Comparison of ENCODE assay signal across 26 mouse cellular contexts in the genomic region with DNA sequence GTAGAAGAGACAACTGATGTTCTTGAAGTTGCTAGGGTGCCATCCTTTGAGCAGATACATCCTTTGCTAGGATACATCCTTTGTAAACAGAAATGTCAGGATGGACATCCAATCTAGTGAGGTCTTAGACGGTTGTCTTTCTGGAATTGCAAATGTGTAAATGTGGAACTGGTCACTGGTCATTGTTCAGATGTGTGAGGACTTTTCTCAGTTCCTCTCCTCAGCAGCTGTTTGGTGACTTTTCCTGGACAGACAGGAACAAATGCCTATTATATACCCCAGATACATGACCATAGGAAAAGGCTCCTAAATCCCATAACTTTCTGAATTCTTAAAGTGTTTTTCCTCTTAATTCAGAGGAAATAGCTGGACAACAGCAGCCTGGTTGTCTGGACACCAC. TPM values are rescaled to one million over a fixed set of nuclear protein-coding genes. Genes with fewer than 3 reads are reported as not detected.
DNase-seq lines count a peak whose midpoint lies in the region; ATAC-seq and TF ChIP-seq lines count a peak whose summit lies in the region.
"Had no signal": no experiment of that assay in that cellular context is flagged by ENCODE, and none has a peak within 500 bp of the region (broad histone marks: within the 10 kb centered on the region; RNA-seq: fewer than 3 reads in every experiment).

No protein-coding gene starts in this region.

- H3K4me3 ChIP-seq in CH12.LX (replicated peaks in 1 of 3; ENCODE audit: low read depth in 2 of 3, low read length in 2 of 3, poor library complexity in 1 of 3), result no peak overlapping the region
- no peak overlapping the region for H3K4me3 ChIP-seq in bone marrow macrophage, adult 2 months (ENCODE audit: insufficient read depth, low read length)
- no peak overlapping the region for H3K4me3 ChIP-seq in hindbrain, postnatal 0 days (ENCODE audit: low read length)
- H3K4me3 ChIP-seq: embryonic facial prominence, embryonic 13.5 days; embryonic facial prominence, embryonic 15.5 days; erythroblast, embryonic 14.5 days; forebrain, embryonic 10.5 days; forebrain, embryonic 12.5 days had no signal

- H3K9me3 ChIP-seq in CH12.LX (replicated peaks; ENCODE audit: low read length), result no peaks in the 10 kb centered on the region
- no peaks in the 10 kb centered on the region for H3K9me3 ChIP-seq in hindbrain, postnatal 0 days (ENCODE audit: low read length)
- H3K9me3 ChIP-seq: embryonic facial prominence, embryonic 13.5 days; embryonic facial prominence, embryonic 15.5 days; forebrain, embryonic 10.5 days; forebrain, embryonic 12.5 days; G1E had no signal

- TF ChIP-seq EP300 in CH12.LX (IDR thresholded peaks at IDR 0.05; ENCODE audit: low read length), result peak; percentile 78

- no peak for TF ChIP-seq RAD21 in CH12.LX (IDR thresholded peaks at IDR 0.05; ENCODE audit: low read depth, low read length)

- no peaks in the 10 kb centered on the region for H3K27me3 ChIP-seq in CH12.LX (replicated peaks)
- no peaks in the 10 kb centered on the region for H3K27me3 ChIP-seq in hindbrain, postnatal 0 days (ENCODE audit: insufficient read depth, low read length)
- H3K27me3 ChIP-seq: embryonic facial prominence, embryonic 13.5 days; embryonic facial prominence, embryonic 15.5 days; forebrain, embryonic 12.5 days; Patski had no signal

- WGBS in hindbrain, postnatal 0 days, result 84% methylated on average over 1 of the region's 1 CpGs

- no peak for TF ChIP-seq POLR2A in CH12.LX (IDR thresholded peaks at IDR 0.05; ENCODE audit: low read depth, low read length)
- no peak for TF ChIP-seq POLR2A in bone marrow macrophage, adult 2 months (IDR thresholded peaks at IDR 0.05; ENCODE audit: borderline replicate concordance, low read depth, low read length)

- H3K9ac ChIP-seq in CH12.LX (ENCODE audit: insufficient read depth, low read depth), result no peak overlapping the region
- no peak overlapping the region for H3K9ac ChIP-seq in hindbrain, postnatal 0 days (replicated peaks; ENCODE audit: low read length)
- H3K9ac ChIP-seq: embryonic facial prominence, embryonic 13.5 days; embryonic facial prominence, embryonic 15.5 days; forebrain, embryonic 12.5 days had no signal

- dilution Hi-C loops in CH12.LX (cut with MboI; ENCODE audit: extremely low pct_ligation_motif_present, extremely low pct_unique_long_range_greater_than_20kb, low sequenced_read_pairs), result no loop called here

- in situ Hi-C loops in CH12.LX (cut with MboI; ENCODE audit: low pct_ligation_motif_present, low pct_unique_long_range_greater_than_20kb, low sequenced_read_pairs), result no loop called here

- H3K27ac ChIP-seq in CH12.LX (ENCODE audit: insufficient read depth, low read depth), result no peak overlapping the region
- peak overlapping the region; percentile 68 for H3K27ac ChIP-seq in bone marrow macrophage, adult 2 months (ENCODE audit: insufficient read depth, low read depth, low read length)
- H3K27ac ChIP-seq in hindbrain, postnatal 0 days, result no peak overlapping the region
- H3K27ac ChIP-seq: embryonic facial prominence, embryonic 13.5 days; embryonic facial prominence, embryonic 15.5 days; forebrain, embryonic 10.5 days; forebrain, embryonic 12.5 days had no signal

- TF ChIP-seq CTCF in CH12.LX (conservative IDR thresholded peaks at IDR 0.05 in 1 of 2, IDR thresholded peaks at IDR 0.05 in 1 of 2; ENCODE audit: low read depth in 2 of 2, low read length in 2 of 2), result no peak
- no peak for TF ChIP-seq CTCF in bone marrow macrophage, adult 2 months (IDR thresholded peaks at IDR 0.05; ENCODE audit: low read depth, low read length)
- no peak for TF ChIP-seq CTCF in hindbrain, postnatal 0 days (IDR thresholded peaks at IDR 0.05; ENCODE audit: low read depth)

- no peak overlapping the region for H3K4me2 ChIP-seq in CH12.LX (ENCODE audit: insufficient read depth, low read depth, poor library complexity, severe bottlenecking)
- H3K4me2 ChIP-seq in hindbrain, postnatal 0 days (ENCODE audit: low read depth, low read length), result no peak overlapping the region
- H3K4me2 ChIP-seq: embryonic facial prominence, embryonic 13.5 days; embryonic facial prominence, embryonic 15.5 days; forebrain, embryonic 12.5 days had no signal

- peak; percentile 32; the same call in 1 of the 2 replicates for ATAC-seq in granulocyte monocyte progenitor cell, adult 5-6 weeks (replicated peaks; ENCODE audit: poor library complexity, severe bottlenecking)
- no peak for ATAC-seq in hindbrain, postnatal 0 days
- ATAC-seq in megakaryocyte progenitor cell, adult 5-6 weeks (replicated peaks; ENCODE audit: poor library complexity), result no peak
- ATAC-seq: forebrain, embryonic 14.5 days; forebrain, embryonic 16.5 days; Patski had no signal

- H3K4me1 ChIP-seq in CH12.LX (ENCODE audit: control insufficient read depth in 1 of 2, insufficient read depth in 2 of 2), result peaks cover 20 to 38% of the 10 kb centered on the region in 2 experiments
- peaks cover 22% of the 10 kb centered on the region for H3K4me1 ChIP-seq in bone marrow macrophage, adult 2 months (ENCODE audit: control insufficient read depth, insufficient read depth, low read length)
- H3K4me1 ChIP-seq in hindbrain, postnatal 0 days (ENCODE audit: insufficient read depth, low read length), result no peaks in the 10 kb centered on the region
- H3K4me1 ChIP-seq: embryonic facial prominence, embryonic 13.5 days; embryonic facial prominence, embryonic 15.5 days; forebrain, embryonic 10.5 days; forebrain, embryonic 12.5 days had no signal

- no peak for DNase-seq in CH12.LX (ENCODE audit: extremely low read depth)
- DNase-seq in hindbrain, postnatal 0 days (ENCODE audit: low spot score), result no peak
- DNase-seq in gastrocnemius, postnatal 25 days, result no peak
- DNase-seq: adrenal gland, adult 2 months; adrenal gland, postnatal 10 days; adrenal gland, postnatal 25 days; cerebellum, adult 11 months; cerebellum, adult 18-20 months; cerebellum, adult 8-10 months; cerebellum, adult 9-11 months; cerebellum, postnatal 14 days; cerebellum, postnatal 36 days; embryo, embryonic 11 days had no signal

- peaks cover under 1 to 9% of the 10 kb centered on the region in 2 experiments for H3K36me3 ChIP-seq in CH12.LX (replicated peaks in 1 of 2; ENCODE audit: control insufficient read depth in 1 of 2, insufficient read depth in 1 of 2, low read length in 1 of 2)
- H3K36me3 ChIP-seq in hindbrain, postnatal 0 days (ENCODE audit: insufficient read depth, low read length), result no peaks in the 10 kb centered on the region; the same call in 1 of the 2 replicates
- H3K36me3 ChIP-seq: embryonic facial prominence, embryonic 13.5 days; embryonic facial prominence, embryonic 15.5 days; forebrain, embryonic 10.5 days had no signal

- H3K79me2 ChIP-seq in CH12.LX (replicated peaks; ENCODE audit: control insufficient read depth, extremely low read depth, insufficient read depth, poor library complexity, severe bottlenecking), result no peaks in the 10 kb centered on the region

TF ChIP-seq in CH12.LX, 34 proteins besides CTCF, POLR2A, EP300 and RAD21:
- TF ChIP-seq CHD2 (IDR thresholded peaks at IDR 0.05; ENCODE audit: low read length), result no peak
- peak; percentile 71 for TF ChIP-seq IRF4 (IDR thresholded peaks at IDR 0.05; ENCODE audit: low read depth, low read length)

RNA-seq across cellular contexts. Expression of gene Rnasel, which starts 18.1 kb away (rescaled TPM):
- 7.5 and 8.4 TPM in 2 replicates for total RNA-seq in CH12.LX (2012; rRNA removed)
- 9.2 and 9.7 TPM in 2 replicates for total RNA-seq in CH12.LX (2014; rRNA removed)
- polyA plus RNA-seq in CH12.LX (2012; ENCODE audit: insufficient read length, low read depth), result 18.8 and 19.8 TPM in 2 replicates
- polyA plus RNA-seq in bone marrow macrophage, adult 2 months (2012; ENCODE audit: insufficient read depth, insufficient read length, missing spikeins), result 103 and 119 TPM in 2 replicates
- 35.9 and 55.9 TPM in 2 replicates for total RNA-seq in granulocyte monocyte progenitor cell, adult 5-6 weeks (2014; fragmentation: Nextera tagmentation)
- 52.3 and 72.8 TPM in 2 replicates for total RNA-seq in granulocyte monocyte progenitor cell, adult 5-6 weeks (2017)
- 21.6 and 23.3 TPM in 2 replicates for total RNA-seq in hindbrain, postnatal 0 days (2014; rRNA removed)
- 16.8 and 17.1 TPM in 2 replicates for polyA plus RNA-seq in hindbrain, postnatal 0 days (2015; fragmentation: Nextera tagmentation; extraction: Ambion mirVana)
- 41.4 and 52.2 TPM in 2 replicates for total RNA-seq in megakaryocyte progenitor cell, adult 5-6 weeks (2015)
- 46.4 and 58.3 TPM in 2 replicates for total RNA-seq in megakaryocyte progenitor cell, adult 5-6 weeks (2017)
- 1 to 10 TPM; 1.5 to 3.2 TPM for total RNA-seq in gastrocnemius, postnatal 25 days (2021)

RNA-seq across cellular contexts. Expression of gene Rgs16, which starts 27.1 kb away (rescaled TPM):
- total RNA-seq in CH12.LX (2012; rRNA removed), result 0.21 and 0.25 TPM in 2 replicates
- 0.15 TPM in 2 replicates for total RNA-seq in CH12.LX (2014; rRNA removed)
- 0.26 TPM in 1 of 2 replicates, not detected in the other for polyA plus RNA-seq in CH12.LX (2012; ENCODE audit: insufficient read length, low read depth)
- 0.23 and 0.35 TPM in 2 replicates for polyA plus RNA-seq in bone marrow macrophage, adult 2 months (2012; ENCODE audit: insufficient read depth, insufficient read length, missing spikeins)
- not detected in 2 replicates for total RNA-seq in granulocyte monocyte progenitor cell, adult 5-6 weeks (2014; fragmentation: Nextera tagmentation)
- total RNA-seq in granulocyte monocyte progenitor cell, adult 5-6 weeks (2017), result 0.17 TPM in 1 of 2 replicates, not detected in the other
- total RNA-seq in hindbrain, postnatal 0 days (2014; rRNA removed), result 3.8 and 4.3 TPM in 2 replicates
- polyA plus RNA-seq in hindbrain, postnatal 0 days (2015; fragmentation: Nextera tagmentation; extraction: Ambion mirVana), result 5.7 and 6.7 TPM in 2 replicates
- total RNA-seq in megakaryocyte progenitor cell, adult 5-6 weeks (2015), result not detected in 2 replicates
- 0.44 TPM in 1 of 2 replicates, not detected in the other for total RNA-seq in megakaryocyte progenitor cell, adult 5-6 weeks (2017)
- 1 to 10 TPM; 1.1 to 1.6 TPM for total RNA-seq in gastrocnemius, postnatal 25 days (2021)
- total RNA-seq: common myeloid progenitor, adult 5-6 weeks; G1E had no signal
- polyA plus RNA-seq: erythroblast, embryonic 14.5 days; G1E had no signal
